Mouse (Mus musculus): ENCODE data around the gene B3gat1.

B3gat1 gene

DNA sequence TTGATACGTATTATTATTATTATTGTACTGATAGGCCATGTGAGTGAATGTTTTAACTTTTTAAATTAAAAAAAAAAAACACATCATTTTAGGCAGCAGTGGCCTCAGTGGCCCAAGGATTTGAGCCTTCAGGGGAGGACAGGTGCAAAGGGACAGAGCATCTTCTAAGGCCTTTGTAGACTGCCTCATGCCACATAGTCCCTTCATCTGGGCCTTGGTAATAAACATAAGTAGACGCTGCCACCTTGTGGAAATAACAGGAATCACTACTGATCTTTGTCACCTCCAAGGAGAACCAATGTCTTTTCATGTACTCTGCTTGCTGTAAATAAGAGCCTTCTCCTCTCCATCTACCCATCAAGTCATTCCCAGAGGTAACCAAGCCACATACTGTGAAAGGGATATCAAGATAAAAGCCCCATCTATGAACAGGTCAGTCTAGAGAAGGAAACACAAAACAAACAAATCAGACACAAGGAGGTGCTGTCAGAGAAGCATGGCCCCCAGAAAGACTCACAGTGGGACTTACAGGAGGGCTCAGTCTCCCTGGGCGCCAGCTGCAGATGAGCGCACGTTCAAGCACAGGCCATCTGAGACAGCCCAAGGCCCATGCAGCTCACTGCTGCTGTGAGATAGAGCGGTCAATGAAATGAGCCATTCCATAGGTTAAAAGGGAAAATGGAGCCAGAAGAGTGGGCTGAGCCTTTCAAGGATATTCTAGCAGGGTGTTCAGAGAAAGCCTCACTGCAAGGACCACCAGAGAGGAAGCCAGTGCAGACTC is 42.8 kb downstream of the B3gat1 start:
- peak; percentile 56 for DNase-seq (ENCODE audit: low read depth, low spot score)

DNA sequence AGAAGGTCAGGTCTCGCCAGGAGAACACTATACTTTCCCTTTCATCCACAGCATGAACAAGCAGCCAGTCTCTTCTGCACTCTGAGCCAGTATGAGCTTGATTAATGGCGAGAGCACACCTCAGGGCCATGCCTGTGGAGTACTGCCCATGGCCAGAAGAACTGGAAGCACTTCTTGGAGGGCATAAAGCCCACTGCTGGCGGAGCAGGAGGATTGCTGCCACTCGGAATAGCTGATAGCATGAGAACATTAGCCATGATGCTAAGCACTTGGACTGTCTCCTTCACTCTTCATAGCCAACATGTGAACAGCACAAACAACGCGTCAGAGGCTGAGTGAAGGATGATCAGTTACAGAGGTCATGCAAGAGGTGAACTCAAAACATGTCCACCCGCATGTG is 44.9 kb downstream of the B3gat1 start:
- no peak for DNase-seq (ENCODE audit: low read depth, low spot score)

DNA sequence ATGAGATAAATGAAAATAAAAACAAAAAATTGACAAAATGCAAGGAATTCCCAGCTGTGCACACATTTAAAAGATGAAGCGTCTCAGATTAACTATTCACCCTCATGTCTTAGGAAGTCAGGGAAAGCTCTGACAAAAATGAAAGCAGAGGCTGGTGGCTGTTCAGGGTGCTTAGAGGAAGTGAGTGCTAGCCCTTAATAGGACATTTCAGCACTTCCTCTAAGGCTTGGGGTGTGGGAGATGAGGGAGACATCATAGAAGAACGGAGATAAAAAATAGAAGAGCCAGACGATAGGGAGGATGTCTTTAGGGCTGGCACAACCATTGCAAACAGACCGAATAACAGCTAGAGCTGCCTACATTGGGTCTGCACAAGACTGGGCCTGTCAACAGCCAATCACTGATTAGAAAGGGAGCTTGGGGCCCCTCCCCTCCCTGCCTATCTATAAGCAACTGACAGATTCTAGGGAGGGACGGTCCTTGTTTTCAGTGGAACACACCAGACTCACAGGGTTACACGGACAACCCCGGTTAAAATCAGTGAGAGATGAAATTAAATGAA is 50.0 kb downstream of the B3gat1 start:
- DNase-seq (ENCODE audit: low read depth, low spot score), result no peak

DNA sequence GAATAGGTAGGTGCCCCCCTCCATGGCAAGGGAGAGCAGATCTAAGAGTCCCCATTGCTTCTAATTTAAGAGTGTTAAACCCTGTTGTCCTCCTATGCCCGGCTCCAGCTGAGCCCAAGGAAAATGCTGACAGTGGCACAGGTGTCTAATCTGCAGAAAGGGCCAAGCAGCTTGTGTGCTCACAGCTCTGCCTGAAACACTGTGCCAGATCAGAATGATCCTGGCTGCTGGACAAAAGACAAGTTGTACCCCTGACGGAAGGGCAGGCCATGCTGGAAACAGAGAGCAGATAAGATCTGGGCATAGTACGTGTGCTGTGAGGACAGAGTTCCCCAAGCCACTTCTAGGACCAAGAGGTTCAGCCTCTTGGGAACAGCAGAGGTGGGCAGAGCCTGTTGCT is 59.3 kb downstream of the B3gat1 start:
- no peak for DNase-seq (ENCODE audit: low read depth, low spot score)

DNA sequence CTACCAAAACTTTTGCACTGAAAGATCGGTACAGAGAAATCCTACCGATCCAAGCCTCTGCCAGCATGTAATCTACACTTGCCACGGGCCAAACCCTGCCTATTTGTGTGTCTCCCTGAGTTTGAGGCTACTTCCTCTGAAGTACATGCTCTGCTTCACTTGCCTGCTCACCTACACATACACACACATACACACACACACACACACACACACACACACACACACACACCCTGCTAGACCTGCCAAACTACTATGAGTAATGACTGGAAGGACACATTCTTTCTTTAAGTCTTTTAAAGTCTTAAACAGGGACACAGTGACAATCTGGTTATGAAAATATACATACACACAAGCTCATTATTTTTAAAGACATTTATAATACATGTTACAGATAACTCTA is 64.7 kb downstream of the B3gat1 start:
- DNase-seq (ENCODE audit: low read depth, low spot score), result no peak

DNA sequence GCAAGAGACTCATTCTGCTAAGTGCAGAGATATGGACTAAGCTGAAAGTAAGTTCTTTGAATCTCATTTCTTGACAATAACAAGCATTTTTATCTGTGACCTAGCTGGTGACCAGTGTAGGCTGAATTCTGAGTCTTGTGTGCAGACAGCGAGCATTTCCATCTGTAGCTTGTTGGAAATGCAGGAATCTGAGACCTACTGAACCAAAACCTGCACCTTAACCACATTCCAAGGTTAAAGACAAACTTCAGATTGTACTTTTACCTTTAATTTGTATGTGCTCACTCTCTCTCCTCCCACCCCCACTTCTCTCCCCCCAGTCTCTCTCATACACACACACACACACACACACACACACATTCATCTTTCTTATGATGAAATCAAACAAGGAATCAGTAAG is 65.2 kb downstream of the B3gat1 start:
- no peak for DNase-seq (ENCODE audit: low read depth, low spot score)

DNA sequence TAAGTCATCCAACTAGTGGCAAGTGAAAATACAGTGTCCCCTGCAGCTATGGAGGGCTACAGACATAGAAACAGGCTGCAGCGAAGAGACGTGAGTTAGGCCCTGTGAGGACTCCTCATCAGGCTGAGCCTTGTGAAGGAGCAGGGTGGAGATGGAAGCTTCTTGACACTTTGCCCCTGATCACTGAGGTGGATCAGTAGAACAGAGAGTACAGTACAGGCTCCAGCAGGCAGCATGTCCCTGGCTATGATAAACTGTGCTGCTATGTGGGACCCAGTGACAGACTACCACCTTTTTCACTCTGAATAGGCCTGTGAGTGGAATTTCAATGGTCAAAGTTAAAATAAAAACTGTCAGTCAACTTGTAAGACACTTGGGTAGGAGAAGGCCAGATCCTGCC is 66.8 kb downstream of the B3gat1 start:
- DNase-seq (ENCODE audit: low read depth, low spot score), result no peak

DNA sequence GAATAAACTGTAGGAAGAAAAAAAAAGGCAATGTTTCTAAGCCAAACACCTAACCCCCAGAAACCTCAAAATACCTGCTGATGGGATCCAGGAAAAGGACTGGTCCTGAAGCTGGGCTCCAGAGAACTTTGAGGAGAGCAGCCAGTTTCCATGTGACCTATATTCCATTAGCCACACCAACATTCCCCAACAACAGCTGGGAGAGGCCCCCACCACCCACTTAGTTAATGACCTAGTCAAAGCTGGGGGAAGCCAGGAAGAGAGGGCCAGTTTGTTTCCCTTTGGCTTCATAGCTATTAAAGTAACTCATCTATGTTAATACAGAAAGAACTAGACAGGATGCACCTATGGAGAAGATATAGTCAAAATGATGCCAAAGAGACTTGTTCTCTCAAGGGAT is 70.8 kb downstream of the B3gat1 start:
- no peak for DNase-seq (ENCODE audit: low read depth, low spot score)

DNA sequence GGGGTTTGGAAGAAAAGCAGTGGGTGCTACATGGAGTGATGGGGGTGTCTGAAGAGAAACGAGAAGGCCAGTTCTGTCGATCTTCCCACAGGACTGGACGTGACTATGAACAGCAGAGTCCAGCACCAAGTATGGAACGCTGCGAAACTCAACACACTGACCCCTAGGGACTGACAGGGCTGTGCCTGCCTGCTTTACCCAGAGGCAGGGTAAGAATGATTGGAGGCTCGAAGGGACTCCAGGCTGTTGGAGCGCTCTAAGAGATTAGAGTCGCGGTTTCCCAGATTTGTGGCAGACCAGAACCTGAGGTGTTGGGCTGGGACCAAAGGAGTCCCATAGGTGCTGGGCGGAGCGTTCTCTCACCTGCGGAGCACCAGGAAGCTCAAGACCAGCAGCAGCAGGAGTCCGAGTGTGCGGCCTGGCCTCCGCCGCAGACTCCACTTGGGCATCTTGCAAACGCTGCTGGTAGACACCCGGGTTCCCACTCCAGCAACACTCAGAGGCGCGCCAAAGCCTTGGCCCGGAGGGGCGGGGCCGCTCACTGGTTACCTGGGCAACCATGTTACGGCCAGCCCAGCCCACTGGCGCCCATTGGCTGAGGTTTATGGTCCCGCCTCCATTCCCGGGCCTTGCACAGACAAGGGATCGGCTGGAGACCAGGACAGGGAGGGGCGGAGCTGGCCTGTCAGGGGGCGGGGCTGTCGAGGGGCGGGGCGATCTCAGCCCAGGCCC is 72.6 kb downstream of the B3gat1 start, which contains the start of gene Glb1l2:
Gene Glb1l2, minus strand, starts transcription at position 534 of the 732 bp plus-strand sequence.
- peak; percentile 93 for DNase-seq (ENCODE audit: low read depth, low spot score)

DNA sequence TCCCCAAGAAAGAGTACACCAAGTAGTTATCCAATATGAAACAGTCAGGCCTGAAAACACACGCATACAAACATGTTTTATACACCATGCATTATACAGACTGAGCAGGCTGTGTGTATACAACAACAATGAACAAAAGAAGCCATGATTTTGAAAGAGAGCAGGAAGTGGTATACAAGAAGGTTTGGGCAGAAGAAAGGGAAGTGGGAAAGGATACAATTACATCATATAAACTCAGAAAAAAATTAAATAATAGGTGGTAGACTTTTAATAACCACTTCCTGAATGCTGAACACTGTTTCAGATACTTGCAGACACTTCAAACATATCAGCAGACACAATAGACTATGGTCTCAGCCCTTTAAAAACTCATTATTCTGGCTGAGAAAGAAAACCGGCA is 75.2 kb downstream of the B3gat1 start:
- DNase-seq (ENCODE audit: low read depth, low spot score), result no peak
